Mouse (Mus musculus): ENCODE results near the gene Ssh1. TPM values are rescaled to one million over a fixed set of nuclear protein-coding genes. Genes with fewer than 3 reads are reported as not detected.

The Ssh1 gene
- polyA plus RNA-seq, 1 experiment from 2014 or later = 28.1 TPM

GRCm38 (mm10) chr5:113955281-113955680 lies 38.4 kb downstream of the Ssh1 start:
- H3K4me2 ChIP-seq (ENCODE audit: low read depth, severe bottlenecking) = no peak overlapping the region
- no peaks in the 10 kb centered on the region for H3K27me3 ChIP-seq (ENCODE audit: control insufficient read depth, insufficient read depth, low read length)
- no peak overlapping the region for H3K4me3 ChIP-seq (ENCODE audit: low read depth, low read length)
- DNase-seq (ENCODE audit: low spot score) (no peak), ATAC-seq (ENCODE audit: insufficient number of reproducible peaks, low FRiP score, low TSS enrichment, low read depth) (no peak)
- H3K36me3 ChIP-seq (ENCODE audit: control insufficient read depth, insufficient read depth, low read length) = 0 out of 2 replicates have a peak, but pooled peaks cover 4% of the 10 kb centered on the region
- no peak overlapping the region for H3K27ac ChIP-seq (replicated peaks; ENCODE audit: low read depth, low read length)
- H3K9me3 ChIP-seq (ENCODE audit: control insufficient read depth, low read length) = no peaks in the 10 kb centered on the region
- no peak overlapping the region for H3K9ac ChIP-seq (ENCODE audit: low read length)
- 84% methylated on average over 5 of the region's 5 CpGs for WGBS
- peaks cover 12% of the 10 kb centered on the region for H3K4me1 ChIP-seq (ENCODE audit: control insufficient read depth, insufficient read depth, low read length)

- H3K27ac ChIP-seq (replicated peaks; ENCODE audit: low read depth, low read length) = no peak overlapping the region
- H3K4me3 ChIP-seq (ENCODE audit: low read depth, low read length) = no peak overlapping the region
- ATAC-seq (ENCODE audit: insufficient number of reproducible peaks, low FRiP score, low TSS enrichment, low read depth) (no peak), DNase-seq (ENCODE audit: low spot score) (peak; percentile 91)
- H3K4me2 ChIP-seq (ENCODE audit: low read depth, severe bottlenecking) = no peak overlapping the region
- WGBS = 13% methylated on average over 7 of the region's 7 CpGs
- H3K9ac ChIP-seq (ENCODE audit: low read length) = no peak overlapping the region
- H3K4me1 ChIP-seq (ENCODE audit: control insufficient read depth, insufficient read depth, low read length) = peaks cover 8% of the 10 kb centered on the region
- H3K9me3 ChIP-seq (ENCODE audit: control insufficient read depth, low read length) = no peaks in the 10 kb centered on the region
- H3K36me3 ChIP-seq (ENCODE audit: control insufficient read depth, insufficient read depth, low read length) = peaks cover 8% of the 10 kb centered on the region; the same call in 1 of the 2 replicates
- no peaks in the 10 kb centered on the region for H3K27me3 ChIP-seq (ENCODE audit: control insufficient read depth, insufficient read depth, low read length)
Measured at GRCm38 (mm10) chr5:113954421-113954820, 39.3 kb downstream of the Ssh1 start.

DNA sequence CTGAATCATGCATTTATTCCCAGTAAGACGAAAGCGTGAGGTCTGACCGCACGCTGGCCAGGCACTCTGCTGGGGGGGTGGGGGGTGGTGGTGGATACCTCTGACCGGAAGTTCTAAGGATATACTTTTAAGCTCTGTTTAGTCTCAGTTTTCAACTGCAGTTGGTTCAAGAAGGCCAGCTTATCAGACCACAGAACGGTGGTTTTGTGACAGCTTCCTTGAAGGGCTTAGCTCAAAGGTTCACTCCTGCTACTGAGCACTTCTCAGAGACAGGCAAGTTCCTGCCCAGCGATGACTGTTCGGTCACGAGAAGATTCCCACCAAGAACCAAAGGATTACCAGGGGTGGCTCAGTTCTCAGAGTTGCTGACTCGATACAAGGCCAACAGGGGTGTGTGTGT lies 41.2 kb downstream of the Ssh1 start:
- no peak for ATAC-seq (ENCODE audit: insufficient number of reproducible peaks, low FRiP score, low TSS enrichment, low read depth)
- H3K27me3 ChIP-seq (ENCODE audit: control insufficient read depth, insufficient read depth, low read length) = no peaks in the 10 kb centered on the region

DNA sequence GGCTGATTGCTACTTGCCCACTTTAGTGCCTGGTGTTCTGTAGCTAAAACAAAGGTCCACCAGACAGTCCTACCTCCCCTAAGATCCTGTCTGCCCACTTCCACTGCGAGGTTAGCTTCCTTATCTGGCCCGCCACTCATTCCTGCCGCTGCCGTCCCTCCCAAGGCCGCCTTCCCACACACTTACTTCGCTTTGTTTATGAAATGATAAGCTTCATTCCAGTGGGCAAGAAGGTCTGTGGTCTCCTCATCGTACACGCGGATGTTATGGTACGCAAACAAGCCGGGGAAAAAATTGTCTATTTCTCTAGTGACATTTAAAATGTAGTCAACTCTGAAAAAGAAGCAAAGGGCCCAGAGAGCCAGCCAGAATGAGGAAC lies 42.0 kb downstream of the Ssh1 start:
- H3K27ac ChIP-seq (replicated peaks; ENCODE audit: low read depth, low read length) = no peak overlapping the region
- H3K27me3 ChIP-seq (ENCODE audit: control insufficient read depth, insufficient read depth, low read length) = no peaks in the 10 kb centered on the region
- DNase-seq (ENCODE audit: low spot score) (no peak), ATAC-seq (ENCODE audit: insufficient number of reproducible peaks, low FRiP score, low TSS enrichment, low read depth) (no peak)
- H3K4me1 ChIP-seq (ENCODE audit: control insufficient read depth, insufficient read depth, low read length) = no peaks in the 10 kb centered on the region
- peaks cover 20% of the 10 kb centered on the region; the same call in 1 of the 2 replicates for H3K36me3 ChIP-seq (ENCODE audit: control insufficient read depth, insufficient read depth, low read length)
- 84% methylated on average over 11 of the region's 11 CpGs for WGBS
- no peaks in the 10 kb centered on the region for H3K9me3 ChIP-seq (ENCODE audit: control insufficient read depth, low read length)
- H3K4me2 ChIP-seq (ENCODE audit: low read depth, severe bottlenecking) = no peak overlapping the region
- H3K4me3 ChIP-seq (ENCODE audit: low read depth, low read length) = no peak overlapping the region
- H3K9ac ChIP-seq (ENCODE audit: low read length) = no peak overlapping the region

More for the DNA sequence above, 41.2 kb downstream of the Ssh1 start:
- Histone ChIP-seq H3K36me3 (ENCODE audit: control insufficient read depth, insufficient read depth, low read length) (peaks cover 18% of the 10 kb centered on the region; the same call in 1 of the 2 replicates), H3K4me1 (ENCODE audit: control insufficient read depth, insufficient read depth, low read length) (no peaks in the 10 kb centered on the region), H3K9me3 (ENCODE audit: control insufficient read depth, low read length) (no peaks in the 10 kb centered on the region), H3K27ac (replicated peaks; ENCODE audit: low read depth, low read length) (no peak overlapping the region), H3K9ac (ENCODE audit: low read length) (no peak overlapping the region), H3K4me2 (ENCODE audit: low read depth, severe bottlenecking) (no peak overlapping the region), H3K4me3 (ENCODE audit: low read depth, low read length) (no peak overlapping the region)
- 90% methylated on average over 10 of the region's 10 CpGs for WGBS
- DNase-seq (ENCODE audit: low spot score) = no peak

GRCm38 (mm10) chr5:113950786-113951692 lies 42.7 kb downstream of the Ssh1 start:
- WGBS = 81% methylated on average over 19 of the region's 19 CpGs
- no peak for DNase-seq (ENCODE audit: low spot score)
- peaks cover 20% of the 10 kb centered on the region; the same call in 1 of the 2 replicates for H3K36me3 ChIP-seq (ENCODE audit: control insufficient read depth, insufficient read depth, low read length)
- H3K9me3 ChIP-seq (ENCODE audit: control insufficient read depth, low read length) = no peaks in the 10 kb centered on the region
- H3K4me3 ChIP-seq (ENCODE audit: low read depth, low read length) = no peak overlapping the region
- H3K4me1 ChIP-seq (ENCODE audit: control insufficient read depth, insufficient read depth, low read length) = no peaks in the 10 kb centered on the region
- no peak overlapping the region for H3K9ac ChIP-seq (ENCODE audit: low read length)
- H3K27me3 ChIP-seq (ENCODE audit: control insufficient read depth, insufficient read depth, low read length) = no peaks in the 10 kb centered on the region
- no peak overlapping the region for H3K4me2 ChIP-seq (ENCODE audit: low read depth, severe bottlenecking)
- no peak overlapping the region for H3K27ac ChIP-seq (replicated peaks; ENCODE audit: low read depth, low read length)
- no peak for ATAC-seq (ENCODE audit: insufficient number of reproducible peaks, low FRiP score, low TSS enrichment, low read depth)

- 93% methylated on average over 17 of the region's 17 CpGs for WGBS
Measured at GRCm38 (mm10) chr5:113950133-113950532, 43.6 kb downstream of the Ssh1 start.

DNA sequence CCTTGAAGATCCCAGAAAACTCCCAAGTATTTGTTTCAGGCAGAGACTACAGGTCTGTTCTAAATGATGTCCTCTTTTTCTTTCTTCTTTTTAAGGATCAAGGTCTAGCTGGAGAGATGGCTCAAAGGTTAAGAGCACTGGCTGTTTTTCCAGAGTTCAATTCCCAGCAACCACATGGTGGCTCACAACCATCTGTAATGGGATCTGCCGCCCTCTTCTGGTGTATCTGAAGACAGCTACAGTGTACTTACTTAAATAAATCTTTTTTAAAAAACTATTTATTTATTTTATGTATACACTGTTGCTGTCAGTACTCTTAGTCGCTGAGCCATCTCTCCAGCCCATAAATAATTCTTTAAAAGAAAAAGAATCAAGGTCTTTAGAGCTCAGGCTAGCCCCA lies 46.4 kb downstream of the Ssh1 start:
- no peak overlapping the region for H3K27ac ChIP-seq (replicated peaks; ENCODE audit: low read depth, low read length)
- H3K27me3 ChIP-seq (ENCODE audit: control insufficient read depth, insufficient read depth, low read length) = no peaks in the 10 kb centered on the region
- H3K9me3 ChIP-seq (ENCODE audit: control insufficient read depth, low read length) = no peaks in the 10 kb centered on the region
- WGBS = 61% methylated on average over 2 of the region's 2 CpGs
- ATAC-seq (ENCODE audit: insufficient number of reproducible peaks, low FRiP score, low TSS enrichment, low read depth) (no peak), DNase-seq (ENCODE audit: low spot score) (no peak)
- H3K4me1 ChIP-seq (ENCODE audit: control insufficient read depth, insufficient read depth, low read length) = no peaks in the 10 kb centered on the region
- no peak overlapping the region for H3K9ac ChIP-seq (ENCODE audit: low read length)
- H3K4me3 ChIP-seq (ENCODE audit: low read depth, low read length) = no peak overlapping the region
- H3K36me3 ChIP-seq (ENCODE audit: control insufficient read depth, insufficient read depth, low read length) = peaks cover 44% of the 10 kb centered on the region
- no peak overlapping the region for H3K4me2 ChIP-seq (ENCODE audit: low read depth, severe bottlenecking)

More at GRCm38 (mm10) chr5:113950133-113950532, 43.6 kb downstream of the Ssh1 start:
- H3K36me3 ChIP-seq (ENCODE audit: control insufficient read depth, insufficient read depth, low read length) = peaks cover 26% of the 10 kb centered on the region; the same call in 1 of the 2 replicates
- no peak overlapping the region for H3K9ac ChIP-seq (ENCODE audit: low read length)
- DNase-seq (ENCODE audit: low spot score) (no peak), ATAC-seq (ENCODE audit: insufficient number of reproducible peaks, low FRiP score, low TSS enrichment, low read depth) (no peak)
- no peaks in the 10 kb centered on the region for H3K27me3 ChIP-seq (ENCODE audit: control insufficient read depth, insufficient read depth, low read length)
- H3K9me3 ChIP-seq (ENCODE audit: control insufficient read depth, low read length) = no peaks in the 10 kb centered on the region
- no peak overlapping the region for H3K4me2 ChIP-seq (ENCODE audit: low read depth, severe bottlenecking)
- H3K27ac ChIP-seq (replicated peaks; ENCODE audit: low read depth, low read length) = no peak overlapping the region
- H3K4me1 ChIP-seq (ENCODE audit: control insufficient read depth, insufficient read depth, low read length) = no peaks in the 10 kb centered on the region
- no peak overlapping the region for H3K4me3 ChIP-seq (ENCODE audit: low read depth, low read length)

GRCm38 (mm10) chr5:113945126-113945525 lies 48.6 kb downstream of the Ssh1 start:
- 95% methylated on average over 6 of the region's 6 CpGs for WGBS
- H3K4me2 ChIP-seq (ENCODE audit: low read depth, severe bottlenecking) = no peak overlapping the region
- no peak overlapping the region for H3K9ac ChIP-seq (ENCODE audit: low read length)
- DNase-seq (ENCODE audit: low spot score) (no peak), ATAC-seq (ENCODE audit: insufficient number of reproducible peaks, low FRiP score, low TSS enrichment, low read depth) (no peak)
- no peaks in the 10 kb centered on the region for H3K27me3 ChIP-seq (ENCODE audit: control insufficient read depth, insufficient read depth, low read length)
- no peaks in the 10 kb centered on the region for H3K9me3 ChIP-seq (ENCODE audit: control insufficient read depth, low read length)
- no peak overlapping the region for H3K27ac ChIP-seq (replicated peaks; ENCODE audit: low read depth, low read length)
- H3K4me3 ChIP-seq (ENCODE audit: low read depth, low read length) = no peak overlapping the region
- peaks cover 47% of the 10 kb centered on the region for H3K36me3 ChIP-seq (ENCODE audit: control insufficient read depth, insufficient read depth, low read length)
- H3K4me1 ChIP-seq (ENCODE audit: control insufficient read depth, insufficient read depth, low read length) = no peaks in the 10 kb centered on the region
